Mouse (Mus musculus): Measurements from ENCODE around the gene Tet3. TPM values are rescaled to one million over a fixed set of nuclear protein-coding genes. Genes with fewer than 3 reads are reported as not detected.

Tet3 gene
- polyA plus RNA-seq, 1 experiment from 2014 or later, result 35.8 TPM

- Histone ChIP-seq H3K36me3 (ENCODE audit: control insufficient read depth, insufficient read depth, low read length) (peaks cover 2% of the 10 kb centered on the region; the same call in 1 of the 2 replicates), H3K27ac (replicated peaks; ENCODE audit: low read depth, low read length) (no peak overlapping the region), H3K9me3 (ENCODE audit: control insufficient read depth, low read length) (no peaks in the 10 kb centered on the region), H3K4me1 (ENCODE audit: control insufficient read depth, insufficient read depth, low read length) (no peaks in the 10 kb centered on the region), H3K9ac (ENCODE audit: low read length) (no peak overlapping the region), H3K27me3 (ENCODE audit: control insufficient read depth, insufficient read depth, low read length) (no peaks in the 10 kb centered on the region), H3K4me2 (ENCODE audit: low read depth, severe bottlenecking) (no peak overlapping the region), H3K4me3 (ENCODE audit: low read depth, low read length) (no peak overlapping the region)
- WGBS, result 56% methylated on average over 10 of the region's 10 CpGs
- ATAC-seq (ENCODE audit: insufficient number of reproducible peaks, low FRiP score, low TSS enrichment, low read depth), result no peak
- DNase-seq (ENCODE audit: low spot score), result no peak
Measured at GRCm38 (mm10) chr6:83482418-83483085, 23.7 kb upstream of the Tet3 start.

- Histone ChIP-seq H3K27ac (replicated peaks; ENCODE audit: low read depth, low read length) (no peak overlapping the region), H3K9me3 (ENCODE audit: control insufficient read depth, low read length) (no peaks in the 10 kb centered on the region), H3K4me1 (ENCODE audit: control insufficient read depth, insufficient read depth, low read length) (no peaks in the 10 kb centered on the region), H3K4me3 (ENCODE audit: low read depth, low read length) (no peak overlapping the region), H3K27me3 (ENCODE audit: control insufficient read depth, insufficient read depth, low read length) (no peaks in the 10 kb centered on the region), H3K36me3 (ENCODE audit: control insufficient read depth, insufficient read depth, low read length) (peaks cover 2% of the 10 kb centered on the region; the same call in 1 of the 2 replicates), H3K4me2 (ENCODE audit: low read depth, severe bottlenecking) (no peak overlapping the region), H3K9ac (ENCODE audit: low read length) (no peak overlapping the region)
- WGBS, result 83% methylated on average over 6 of the region's 6 CpGs
- ATAC-seq (ENCODE audit: insufficient number of reproducible peaks, low FRiP score, low TSS enrichment, low read depth) (no peak), DNase-seq (ENCODE audit: low spot score) (no peak)
Measured at GRCm38 (mm10) chr6:83480019-83480655, 21.3 kb upstream of the Tet3 start.

- 76% methylated on average over 2 of the region's 2 CpGs for WGBS
- H3K9ac ChIP-seq (ENCODE audit: low read length), result no peak overlapping the region
- no peak for DNase-seq (ENCODE audit: low spot score)
- no peak for ATAC-seq (ENCODE audit: insufficient number of reproducible peaks, low FRiP score, low TSS enrichment, low read depth)
- H3K27me3 ChIP-seq (ENCODE audit: control insufficient read depth, insufficient read depth, low read length), result no peaks in the 10 kb centered on the region
- no peak overlapping the region for H3K4me3 ChIP-seq (ENCODE audit: low read depth, low read length)
- no peaks in the 10 kb centered on the region for H3K9me3 ChIP-seq (ENCODE audit: control insufficient read depth, low read length)
- H3K4me2 ChIP-seq (ENCODE audit: low read depth, severe bottlenecking), result no peak overlapping the region
- H3K27ac ChIP-seq (replicated peaks; ENCODE audit: low read depth, low read length), result no peak overlapping the region
- no peaks in the 10 kb centered on the region for H3K36me3 ChIP-seq (ENCODE audit: control insufficient read depth, insufficient read depth, low read length)
- H3K4me1 ChIP-seq (ENCODE audit: control insufficient read depth, insufficient read depth, low read length), result no peaks in the 10 kb centered on the region
Measured at GRCm38 (mm10) chr6:83479193-83479592, 20.3 kb upstream of the Tet3 start.

- H3K4me1 ChIP-seq (ENCODE audit: control insufficient read depth, insufficient read depth, low read length), result no peaks in the 10 kb centered on the region
- 93% methylated on average over 7 of the region's 7 CpGs for WGBS
Measured at GRCm38 (mm10) chr6:83478628-83479027, 19.7 kb upstream of the Tet3 start.

GRCm38 (mm10) chr6:83478217-83478616, 19.3 kb upstream of the Tet3 start:
- Histone ChIP-seq H3K4me1 (ENCODE audit: control insufficient read depth, insufficient read depth, low read length) (no peaks in the 10 kb centered on the region), H3K9me3 (ENCODE audit: control insufficient read depth, low read length) (no peaks in the 10 kb centered on the region), H3K36me3 (ENCODE audit: control insufficient read depth, insufficient read depth, low read length) (no peaks in the 10 kb centered on the region), H3K27ac (replicated peaks; ENCODE audit: low read depth, low read length) (no peak overlapping the region), H3K9ac (ENCODE audit: low read length) (no peak overlapping the region), H3K4me3 (ENCODE audit: low read depth, low read length) (no peak overlapping the region), H3K4me2 (ENCODE audit: low read depth, severe bottlenecking) (no peak overlapping the region), H3K27me3 (ENCODE audit: control insufficient read depth, insufficient read depth, low read length) (no peaks in the 10 kb centered on the region)
- WGBS, result 66% methylated on average over 4 of the region's 4 CpGs
- DNase-seq (ENCODE audit: low spot score) (no peak), ATAC-seq (ENCODE audit: insufficient number of reproducible peaks, low FRiP score, low TSS enrichment, low read depth) (no peak)

More at GRCm38 (mm10) chr6:83478628-83479027, 19.7 kb upstream of the Tet3 start:
- H3K4me3 ChIP-seq (ENCODE audit: low read depth, low read length), result no peak overlapping the region
- H3K27me3 ChIP-seq (ENCODE audit: control insufficient read depth, insufficient read depth, low read length), result no peaks in the 10 kb centered on the region
- H3K27ac ChIP-seq (replicated peaks; ENCODE audit: low read depth, low read length), result no peak overlapping the region
- no peaks in the 10 kb centered on the region for H3K36me3 ChIP-seq (ENCODE audit: control insufficient read depth, insufficient read depth, low read length)
- H3K4me2 ChIP-seq (ENCODE audit: low read depth, severe bottlenecking), result no peak overlapping the region
- ATAC-seq (ENCODE audit: insufficient number of reproducible peaks, low FRiP score, low TSS enrichment, low read depth) (no peak), DNase-seq (ENCODE audit: low spot score) (no peak)
- no peak overlapping the region for H3K9ac ChIP-seq (ENCODE audit: low read length)
- H3K9me3 ChIP-seq (ENCODE audit: control insufficient read depth, low read length), result no peaks in the 10 kb centered on the region

- Histone ChIP-seq H3K27ac (replicated peaks; ENCODE audit: low read depth, low read length) (no peak overlapping the region), H3K9ac (ENCODE audit: low read length) (no peak overlapping the region), H3K4me1 (ENCODE audit: control insufficient read depth, insufficient read depth, low read length) (no peaks in the 10 kb centered on the region), H3K4me3 (ENCODE audit: low read depth, low read length) (no peak overlapping the region), H3K4me2 (ENCODE audit: low read depth, severe bottlenecking) (no peak overlapping the region), H3K9me3 (ENCODE audit: control insufficient read depth, low read length) (no peaks in the 10 kb centered on the region), H3K36me3 (ENCODE audit: control insufficient read depth, insufficient read depth, low read length) (no peaks in the 10 kb centered on the region), H3K27me3 (ENCODE audit: control insufficient read depth, insufficient read depth, low read length) (no peaks in the 10 kb centered on the region)
- ATAC-seq (ENCODE audit: insufficient number of reproducible peaks, low FRiP score, low TSS enrichment, low read depth) (no peak), DNase-seq (ENCODE audit: low spot score) (no peak)
- 83% methylated on average over 7 of the region's 7 CpGs for WGBS
Measured at GRCm38 (mm10) chr6:83475431-83475830, 16.5 kb upstream of the Tet3 start.

GRCm38 (mm10) chr6:83473240-83473639, 14.4 kb upstream of the Tet3 start:
- Histone ChIP-seq H3K4me1 (ENCODE audit: control insufficient read depth, insufficient read depth, low read length) (no peaks in the 10 kb centered on the region), H3K27ac (replicated peaks; ENCODE audit: low read depth, low read length) (no peak overlapping the region), H3K4me3 (ENCODE audit: low read depth, low read length) (no peak overlapping the region), H3K9ac (ENCODE audit: low read length) (no peak overlapping the region), H3K36me3 (ENCODE audit: control insufficient read depth, insufficient read depth, low read length) (no peaks in the 10 kb centered on the region), H3K9me3 (ENCODE audit: control insufficient read depth, low read length) (no peaks in the 10 kb centered on the region), H3K4me2 (ENCODE audit: low read depth, severe bottlenecking) (no peak overlapping the region), H3K27me3 (ENCODE audit: control insufficient read depth, insufficient read depth, low read length) (no peaks in the 10 kb centered on the region)
- DNase-seq (ENCODE audit: low spot score), result no peak
- no peak for ATAC-seq (ENCODE audit: insufficient number of reproducible peaks, low FRiP score, low TSS enrichment, low read depth)
- 83% methylated on average over 9 of the region's 9 CpGs for WGBS

- WGBS, result 86% methylated on average over 7 of the region's 7 CpGs
Measured at GRCm38 (mm10) chr6:83471739-83472138, 12.9 kb upstream of the Tet3 start.

More at GRCm38 (mm10) chr6:83471739-83472138, 12.9 kb upstream of the Tet3 start:
- ATAC-seq (ENCODE audit: insufficient number of reproducible peaks, low FRiP score, low TSS enrichment, low read depth), result no peak
- H3K9ac ChIP-seq (ENCODE audit: low read length), result no peak overlapping the region
- H3K27ac ChIP-seq (replicated peaks; ENCODE audit: low read depth, low read length), result no peak overlapping the region
- no peak for DNase-seq (ENCODE audit: low spot score)
- no peak overlapping the region for H3K4me3 ChIP-seq (ENCODE audit: low read depth, low read length)
- no peaks in the 10 kb centered on the region for H3K27me3 ChIP-seq (ENCODE audit: control insufficient read depth, insufficient read depth, low read length)
- no peak overlapping the region for H3K4me2 ChIP-seq (ENCODE audit: low read depth, severe bottlenecking)
- no peaks in the 10 kb centered on the region for H3K9me3 ChIP-seq (ENCODE audit: control insufficient read depth, low read length)
- no peaks in the 10 kb centered on the region for H3K36me3 ChIP-seq (ENCODE audit: control insufficient read depth, insufficient read depth, low read length)
- no peaks in the 10 kb centered on the region for H3K4me1 ChIP-seq (ENCODE audit: control insufficient read depth, insufficient read depth, low read length)

All from limb, embryonic 11.5 days (tissue).